Mouse (Mus musculus): ENCODE measurements around the gene Pctp. TPM values are rescaled to one million over a fixed set of nuclear protein-coding genes. Genes with fewer than 3 reads are reported as not detected.

The Pctp gene
- polyA plus RNA-seq, 1 experiment from 2014 or later: 0.78 TPM

Other genes starting within 250 kb of the Pctp start
- 4.3 and 4.4 TPM in 2 replicates for gene Ankfn1, start 225.2 kb downstream of the Pctp start, polyA plus RNA-seq (2015; fragmentation: Nextera tagmentation; extraction: Ambion mirVana)
- gene Tmem100, start 27.5 kb upstream of the Pctp start, polyA plus RNA-seq (2015; fragmentation: Nextera tagmentation; extraction: Ambion mirVana): 15.0 and 19.4 TPM in 2 replicates
- gene Gm45716, start 184.8 kb upstream of the Pctp start, polyA plus RNA-seq (2015; fragmentation: Nextera tagmentation; extraction: Ambion mirVana): 18.8 and 19.1 TPM in 2 replicates
- gene Mmd, start 246.6 kb upstream of the Pctp start, polyA plus RNA-seq (2015; fragmentation: Nextera tagmentation; extraction: Ambion mirVana): 118 and 125 TPM in 2 replicates